Mouse (Mus musculus): ENCODE measurements at regions not wholly inside any gene's neighbourhood (a gene's known extent, or its start where the extent isn't known, plus 50 kb on each side); places are given as distances from the start of the nearest gene placed in this dataset.

- DNase-seq (ENCODE audit: low spot score in 2 of 2) = no peak
Measured at GRCm38 (mm10) chr4:39179445-39179844, 270.6 kb upstream of the 1700009N14Rik start.

- DNase-seq (ENCODE audit: low spot score in 2 of 2) = peak in 1 of 2 experiments; percentile 23
Measured at GRCm38 (mm10) chr4:39185680-39186079, 264.4 kb upstream of the 1700009N14Rik start.

- peak; percentile 60 to 64 for DNase-seq (ENCODE audit: low spot score in 2 of 2)
Measured at GRCm38 (mm10) chr4:39199152-39199551, 250.9 kb upstream of the 1700009N14Rik start.

GRCm38 (mm10) chr4:39210599-39210998 lies 239.5 kb upstream of the 1700009N14Rik start:
- DNase-seq (ENCODE audit: low spot score in 2 of 2) = no peak
